Mouse (Mus musculus): ENCODE results near the gene Arhgap24.
A peak's percentile ranks its signal among the peaks of the same experiment; 100 is the strongest.

Gene Arhgap24

DNA sequence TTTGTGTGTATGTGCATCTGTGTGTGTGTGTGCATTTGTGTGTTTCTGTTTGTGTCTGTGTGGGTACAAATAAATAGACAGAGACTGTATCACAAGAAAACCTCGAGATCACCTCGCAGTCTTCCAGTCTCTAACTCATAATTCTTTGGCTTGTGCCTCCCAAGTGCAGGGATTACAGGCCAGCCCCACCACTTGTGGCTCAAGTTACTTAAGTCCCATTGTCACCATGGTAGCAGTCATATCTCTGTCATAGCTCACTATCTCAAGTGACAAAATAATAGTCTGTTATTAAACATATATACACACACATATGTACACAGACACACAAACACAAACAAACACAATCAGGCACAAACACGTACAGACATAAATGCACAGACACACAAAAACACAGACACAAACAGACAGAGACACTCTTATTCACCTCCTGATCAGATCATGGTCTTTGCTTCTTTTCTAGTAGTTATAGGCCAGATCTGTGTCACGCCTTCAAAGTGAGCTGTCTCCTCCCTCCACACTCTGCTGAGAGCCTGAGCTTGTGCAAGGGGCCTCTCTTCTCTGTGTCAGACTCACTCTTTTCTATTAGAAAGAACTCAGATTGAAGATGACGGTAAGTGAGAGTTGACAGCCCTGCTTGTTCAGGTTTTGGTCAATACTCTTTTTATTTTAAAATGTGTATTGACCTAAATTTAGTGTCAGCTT, 261.5 kb downstream of the Arhgap24 start:
- DNase-seq (ENCODE audit: low spot score in 2 of 2) = no peak

DNA sequence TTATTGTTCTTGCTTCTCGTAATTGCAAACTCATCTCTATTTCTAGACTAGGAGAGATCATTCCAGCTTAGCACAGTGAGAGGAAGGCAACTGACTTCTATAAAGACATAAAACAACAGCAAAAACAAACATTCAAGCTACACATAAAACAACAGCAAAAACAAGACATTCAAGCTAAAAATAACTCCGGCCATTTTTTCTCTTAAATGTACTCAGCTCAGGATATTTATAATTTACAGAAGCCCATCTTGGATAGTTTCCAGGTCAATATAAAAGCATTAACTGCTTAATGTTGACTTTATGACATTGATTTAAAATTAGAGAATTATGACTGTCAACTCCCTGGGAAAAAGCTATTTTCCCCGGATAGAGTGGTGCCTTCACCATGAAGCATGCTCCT, 262.2 kb downstream of the Arhgap24 start:
- no peak for DNase-seq (ENCODE audit: low spot score in 2 of 2)

DNA sequence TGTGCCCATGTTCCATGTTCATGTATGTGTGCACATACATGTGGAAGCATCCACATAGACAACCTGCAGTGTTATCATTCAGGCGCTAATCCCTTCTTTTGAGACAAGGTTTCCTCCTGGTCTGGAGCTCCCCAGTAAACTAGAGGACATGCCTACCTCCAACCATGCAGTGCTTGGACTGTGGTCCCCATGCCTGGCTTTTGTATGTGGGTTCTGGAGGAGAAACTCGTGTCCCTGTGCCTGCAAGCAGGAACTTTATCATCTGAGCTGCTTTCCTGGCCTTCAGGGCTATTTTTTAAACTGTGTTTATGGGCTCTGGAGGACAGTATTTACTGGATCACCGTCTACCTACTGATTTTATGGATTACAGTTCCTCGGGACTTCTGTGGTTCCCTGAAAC, 262.9 kb downstream of the Arhgap24 start:
- DNase-seq (ENCODE audit: low spot score in 2 of 2) = no peak

GRCm38 (mm10) chr5:102748146-102748545, 267.0 kb downstream of the Arhgap24 start:
- DNase-seq (ENCODE audit: low spot score in 2 of 2) = no peak

DNA sequence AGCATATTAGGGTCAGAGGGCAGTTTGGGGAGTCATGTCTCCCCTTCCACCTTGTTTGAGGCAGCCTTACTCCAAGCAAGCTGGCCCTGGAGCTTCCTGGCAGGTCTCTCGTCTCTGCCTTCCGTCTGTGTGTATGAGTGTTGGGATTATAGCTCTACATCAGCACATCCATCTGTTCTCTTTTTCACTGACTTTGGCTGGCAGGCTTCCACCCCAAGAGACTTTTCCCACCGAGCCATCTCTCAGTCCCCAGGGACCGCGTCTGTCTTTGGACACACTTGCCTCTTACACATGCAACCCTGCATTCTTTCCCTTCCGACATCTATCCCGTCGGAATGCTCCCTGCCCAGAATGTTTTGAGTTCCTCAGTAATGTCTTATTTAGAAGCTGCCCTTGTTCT, 267.8 kb downstream of the Arhgap24 start:
- no peak for DNase-seq (ENCODE audit: low spot score in 2 of 2)

DNA sequence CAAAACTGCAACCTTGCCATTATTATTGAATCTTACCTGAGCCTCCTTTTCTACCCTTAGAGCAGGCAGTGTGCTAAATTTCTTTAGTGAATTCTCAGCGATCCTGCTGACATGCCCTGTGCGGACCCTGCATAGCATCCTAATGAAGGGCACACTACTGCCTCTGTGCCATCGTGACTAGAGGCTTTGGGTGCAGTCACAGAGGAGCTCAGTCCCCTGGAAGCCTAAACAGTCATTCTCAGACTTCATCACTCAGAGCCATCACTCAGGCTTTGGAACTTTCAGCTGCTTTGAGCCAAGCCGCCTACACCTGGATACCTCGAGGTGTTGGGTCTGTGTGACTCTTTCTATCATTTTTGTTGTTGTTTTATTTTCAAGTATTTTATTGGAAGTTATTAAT, 269.5 kb downstream of the Arhgap24 start:
- no peak for DNase-seq (ENCODE audit: low spot score in 2 of 2)

- no peak for DNase-seq (ENCODE audit: low spot score in 2 of 2)
Observed at GRCm38 (mm10) chr5:102751661-102752307, 270.6 kb downstream of the Arhgap24 start.

DNA sequence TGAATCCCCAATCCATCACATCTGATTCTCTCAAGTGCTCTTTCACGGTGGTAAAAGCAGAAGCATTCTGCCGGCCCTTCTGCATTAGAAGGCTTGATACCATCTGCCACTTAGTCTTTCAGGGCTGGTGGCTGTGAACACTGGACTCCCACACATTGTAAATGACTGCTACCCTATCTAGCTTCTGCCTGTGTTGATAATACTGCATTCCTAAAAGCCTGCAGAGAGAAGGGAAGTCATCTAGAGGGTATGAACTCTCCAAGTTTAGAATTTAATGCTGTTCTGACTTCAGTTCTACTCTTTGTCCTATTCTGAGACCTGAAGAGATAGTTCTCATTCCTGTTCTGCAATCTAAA, 271.1 kb downstream of the Arhgap24 start:
- DNase-seq (ENCODE audit: low spot score in 2 of 2) = no peak

DNA sequence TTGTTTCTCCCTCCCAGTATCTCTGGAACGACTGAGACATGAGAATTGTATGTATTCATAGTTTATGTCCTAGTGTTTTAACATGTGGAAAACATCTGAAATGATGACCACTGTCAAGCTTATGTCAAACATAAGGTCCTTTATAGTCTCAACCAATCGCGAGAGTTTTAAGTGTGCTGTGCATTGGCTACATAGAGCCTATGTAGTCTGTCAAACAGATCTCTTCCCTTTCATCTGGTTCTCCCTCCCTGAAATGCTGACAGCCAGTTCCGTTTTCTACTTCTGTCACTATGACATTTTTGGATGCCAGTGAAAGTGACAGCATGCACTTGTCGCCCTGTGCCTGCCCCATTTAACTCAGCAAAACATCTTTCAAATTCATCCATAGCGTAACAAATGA, 275.8 kb downstream of the Arhgap24 start:
- no peak for DNase-seq (ENCODE audit: low spot score in 2 of 2)

GRCm38 (mm10) chr5:102765694-102766093, 284.5 kb downstream of the Arhgap24 start:
- no peak for DNase-seq (ENCODE audit: low spot score in 2 of 2)

DNA sequence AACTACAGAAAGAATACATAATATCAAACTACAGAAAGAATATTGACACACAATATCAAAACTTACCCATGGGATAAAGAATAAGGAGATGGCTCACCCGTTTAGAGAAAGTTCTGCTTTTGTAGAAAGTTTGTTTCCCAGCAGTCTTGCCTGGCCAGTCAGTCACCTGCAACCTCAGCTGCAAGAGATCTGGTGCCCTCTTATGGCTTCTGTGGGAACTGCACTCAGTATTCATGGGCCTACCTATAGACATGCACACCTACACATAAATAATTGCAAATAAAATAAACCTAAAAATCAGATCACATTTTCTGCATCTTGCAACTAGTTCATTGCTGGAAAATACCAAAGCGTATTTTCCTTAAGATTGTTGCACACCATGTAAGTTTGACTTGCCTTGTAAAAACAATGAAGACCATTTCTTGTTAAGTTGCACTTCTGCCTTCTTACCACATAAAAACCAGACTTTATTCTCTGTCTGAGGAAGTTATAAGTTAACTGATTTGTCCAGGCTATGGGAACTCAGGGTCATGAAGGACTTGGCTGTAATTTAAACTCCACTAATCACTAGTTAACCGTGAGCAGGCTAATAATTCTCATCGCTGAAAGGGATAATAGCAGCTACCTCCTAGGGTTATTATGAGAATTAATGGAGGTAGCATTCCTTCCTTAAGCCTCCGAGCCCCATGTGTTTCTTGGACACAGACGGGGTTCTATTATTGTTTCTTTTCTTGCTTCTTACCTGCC, 285.3 kb downstream of the Arhgap24 start:
- peak in 1 of 2 experiments; percentile 39 for DNase-seq (ENCODE audit: low spot score in 2 of 2)

DNA sequence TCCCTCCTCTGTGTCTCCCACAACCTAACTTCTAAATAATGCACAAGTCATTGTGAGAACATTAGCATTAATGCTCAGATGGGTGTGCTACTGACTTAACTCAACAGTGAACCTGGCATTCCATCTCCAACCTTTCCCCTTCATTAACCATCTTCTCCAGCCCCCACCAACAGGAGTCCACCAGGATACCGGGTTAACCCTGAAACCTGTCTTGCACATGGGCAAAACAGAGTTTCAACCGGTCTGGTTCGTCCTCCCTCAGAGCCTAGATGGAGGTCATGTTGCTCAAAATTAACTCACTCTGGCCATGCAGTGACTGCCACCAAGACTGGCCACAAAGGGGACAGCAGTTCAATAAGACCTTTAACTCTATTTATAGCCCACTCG, 285.9 kb downstream of the Arhgap24 start:
- DNase-seq (ENCODE audit: low spot score in 2 of 2) = no peak

- no peak for DNase-seq (ENCODE audit: low spot score in 2 of 2)
Observed at GRCm38 (mm10) chr5:102767822-102768221, 286.6 kb downstream of the Arhgap24 start.

DNA sequence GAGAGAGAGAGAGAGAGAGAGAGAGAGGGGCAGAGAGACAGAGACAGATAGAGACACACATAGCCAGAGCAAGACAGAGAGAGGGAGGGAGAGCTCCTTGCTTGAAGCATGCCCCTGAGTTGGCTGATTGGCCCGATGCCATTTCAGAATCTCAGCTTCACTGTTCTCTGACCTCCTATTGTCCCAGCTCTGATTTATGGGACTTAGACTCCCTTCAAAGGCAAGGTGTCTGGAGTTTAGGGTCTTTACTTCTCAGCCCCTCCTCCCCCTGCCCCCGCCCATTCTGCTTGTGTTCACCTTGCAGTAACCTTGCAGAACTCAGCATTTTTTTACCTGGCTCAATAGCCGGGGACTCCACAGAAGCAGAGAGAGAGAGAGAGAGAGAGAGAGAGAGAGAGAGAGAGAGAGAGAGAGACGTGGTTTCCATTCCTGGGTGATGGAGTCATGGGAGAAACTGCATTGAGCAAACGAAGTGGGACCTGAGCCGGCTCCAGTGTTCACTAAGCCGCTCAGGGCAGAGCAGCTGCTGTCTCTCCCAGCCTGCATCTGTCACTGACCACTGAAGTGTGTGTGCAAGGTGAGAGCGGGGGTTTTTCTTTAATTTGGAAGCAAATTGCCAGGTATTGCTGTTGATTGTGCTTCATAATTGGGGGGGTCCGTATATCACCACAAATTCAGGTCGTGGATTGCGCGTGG, 287.3 kb downstream of the Arhgap24 start:
- no peak for DNase-seq (ENCODE audit: low spot score in 2 of 2)

GRCm38 (mm10) chr5:102770611-102771010, 289.4 kb downstream of the Arhgap24 start:
- no peak for DNase-seq (ENCODE audit: low spot score in 2 of 2)

DNA sequence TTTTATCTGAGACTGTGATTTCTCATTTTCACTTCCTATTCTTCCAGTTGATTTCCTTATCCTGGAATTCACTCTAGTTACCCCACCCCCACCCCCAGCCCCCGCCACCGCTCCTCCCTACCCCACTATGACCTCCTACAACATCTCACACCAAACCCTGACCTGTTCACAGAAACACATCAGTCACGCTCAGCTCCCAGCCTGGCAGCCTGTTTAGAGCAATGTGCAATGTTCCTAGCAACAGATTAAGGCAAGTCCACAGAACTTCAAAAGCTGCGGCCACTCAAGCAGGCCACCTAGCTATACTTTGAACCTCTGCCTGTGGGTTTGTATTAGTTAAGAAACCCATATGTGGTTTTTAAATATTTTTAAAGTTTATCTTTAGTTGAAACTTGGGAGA, 293.3 kb downstream of the Arhgap24 start:
- no peak for DNase-seq (ENCODE audit: low spot score in 2 of 2)

- no peak for DNase-seq (ENCODE audit: low spot score in 2 of 2)
Observed at GRCm38 (mm10) chr5:102777255-102777654, 296.1 kb downstream of the Arhgap24 start.

DNA sequence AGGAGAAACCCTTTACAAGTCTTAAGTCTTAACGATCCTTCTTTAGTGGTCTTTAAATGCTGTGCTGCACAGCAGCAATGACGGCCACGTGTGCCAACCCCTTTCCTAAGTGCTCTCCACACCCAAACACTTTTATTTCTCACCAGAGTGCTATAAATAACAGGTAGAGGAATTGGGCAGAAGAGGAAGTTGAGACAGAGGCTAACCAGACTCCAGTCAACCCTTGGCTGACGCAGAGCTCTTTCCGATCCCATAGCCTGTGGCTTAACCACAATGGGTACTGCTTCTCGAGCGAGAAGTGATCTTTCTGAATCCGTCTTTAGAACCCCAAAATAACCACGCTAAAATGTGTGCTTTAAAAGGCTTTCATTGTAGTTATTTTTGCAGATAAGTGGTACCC, 296.7 kb downstream of the Arhgap24 start:
- DNase-seq (ENCODE audit: low spot score in 2 of 2) = no peak

DNA sequence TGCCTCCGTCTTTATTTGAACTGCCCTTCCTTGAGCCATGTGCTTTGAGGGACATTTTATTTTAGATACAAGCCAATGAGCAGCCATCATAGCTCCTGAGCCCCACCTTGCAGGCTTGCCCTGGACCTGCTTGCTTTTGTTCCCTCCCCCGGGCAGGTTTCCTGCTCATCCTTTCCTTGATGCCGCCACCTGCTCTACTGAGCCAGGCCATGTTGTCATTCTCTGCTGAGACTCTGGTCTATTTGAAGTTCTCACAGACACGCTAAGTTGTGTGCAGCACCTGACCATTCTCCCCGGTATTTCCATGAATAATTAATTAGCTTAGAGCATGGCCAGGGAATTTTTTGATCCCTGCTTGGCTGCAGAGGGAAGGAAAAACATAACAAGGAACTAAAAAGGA, 297.1 kb downstream of the Arhgap24 start:
- no peak for DNase-seq (ENCODE audit: low spot score in 2 of 2)

DNA sequence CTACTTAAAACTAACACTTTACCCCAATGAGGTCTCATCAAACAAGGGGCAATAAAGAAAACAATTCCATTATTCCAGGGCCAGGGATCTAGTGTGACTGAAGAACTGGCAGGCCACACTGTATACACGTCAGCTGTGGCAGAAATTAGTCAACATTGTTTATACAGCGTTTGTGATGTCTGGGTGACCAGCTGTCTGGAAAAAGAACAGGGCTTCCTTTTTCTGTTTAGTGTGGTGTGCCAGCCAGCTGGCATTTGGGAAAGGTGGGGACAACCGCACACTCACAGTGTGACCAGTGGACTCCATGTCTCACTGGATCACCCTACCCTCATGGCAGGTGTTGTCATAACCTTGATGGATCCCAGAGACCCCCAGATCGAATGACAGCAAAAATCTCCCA, 302.4 kb downstream of the Arhgap24 start:
- no peak for DNase-seq (ENCODE audit: low spot score in 2 of 2)

- no peak for DNase-seq (ENCODE audit: low spot score in 2 of 2)
Observed at GRCm38 (mm10) chr5:102786123-102786522, 304.9 kb downstream of the Arhgap24 start.

DNA sequence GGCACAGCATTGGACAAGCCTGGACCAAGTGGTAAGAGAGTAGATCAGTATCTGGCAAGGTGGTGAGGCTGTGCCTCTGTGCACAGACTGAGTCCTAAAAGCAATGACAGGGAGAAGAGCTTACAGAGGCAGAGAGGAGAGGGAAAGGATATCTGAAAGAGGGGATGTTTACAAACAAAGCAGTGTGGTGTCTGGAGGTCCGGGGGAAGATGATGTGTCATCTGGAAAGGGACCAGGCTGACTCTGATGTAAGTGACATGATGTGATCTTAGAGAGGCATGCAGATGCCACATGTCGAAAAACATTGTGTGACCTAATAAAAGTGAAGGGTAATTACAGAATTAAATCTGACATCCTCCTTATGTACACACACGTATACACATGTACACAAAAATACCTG, 307.2 kb downstream of the Arhgap24 start:
- DNase-seq (ENCODE audit: low spot score in 2 of 2) = no peak
